Mouse (Mus musculus) left cerebral cortex, adult 2 months (tissue): ENCODE data around the gene Vwa8. TPM values are rescaled to one million over a fixed set of nuclear protein-coding genes. Genes with fewer than 3 reads are reported as not detected.
"Not testable (repeated sequence)": the region's sequence is repeated elsewhere in the genome, so short reads cannot be mapped to it uniquely, and the experiment has no call there.

Experiments used
- DNase-seq, 2 experiments: peaks; one replicate each; pipeline ENCODE4 v3.0.0; 2021 to 2022; ENCODE audit warnings: low spot score in 2 of 2, mixed read lengths in 1 of 2; ENCODE audit errors: extremely low spot score in 1 of 2
- H3K27ac ChIP-seq: fragments of 200-600 bp; 2 replicates; pipeline ENCODE4 v1.8.1; 2022
- H3K4me3 ChIP-seq: fragments of 200-600 bp; 2 replicates; pipeline ENCODE4 v1.8.1; 2022
- CTCF ChIP-seq: fragments of 200-600 bp; IDR thresholded peaks from 2 replicates; pipeline ENCODE4 v1.8.1; 2022; ENCODE audit warnings: antibody characterized with exemption, mild to moderate bottlenecking, moderate library complexity
- intact Hi-C: fragments of 180-260 bp; cut with DNase I; formaldehyde crosslinking; loops from one replicate; pipeline ENCODE4 v1.15.1; 2025
- total RNA-seq, 2 experiments: library from RNA; stranded (reverse); gene quantifications; 2 replicates each; pipeline ENCODE4 v1.2.3; 2021

The Vwa8 gene
- total RNA-seq, 2 experiments from 2014 or later = 31.7 to 32.3 TPM

GRCm38 (mm10) chr14:78996359-78996758 lies 147.5 kb downstream of the Vwa8 start:
- DNase-seq = no peak
- TF ChIP-seq CTCF = no peak
- no peak overlapping the region for H3K27ac ChIP-seq
- H3K4me3 ChIP-seq = no peak overlapping the region
- intact Hi-C loops = no loop called here

- H3K27ac ChIP-seq = no peak overlapping the region
- no peak for DNase-seq
- no peak overlapping the region for H3K4me3 ChIP-seq
- intact Hi-C loops = loop anchor here (10.0 kb wide), 2 partner anchors 101 to 329 kb away; no protein-coding TSS in a partner anchor
- peak; percentile 43 for TF ChIP-seq CTCF
Measured at GRCm38 (mm10) chr14:79003576-79003975, 154.7 kb downstream of the Vwa8 start.

- intact Hi-C loops, H3K4me3 ChIP-seq, DNase-seq, H3K27ac ChIP-seq: not testable (repeated sequence)
Measured at GRCm38 (mm10) chr14:79017710-79018109, 168.9 kb downstream of the Vwa8 start.

- no peak overlapping the region for H3K27ac ChIP-seq
- TF ChIP-seq CTCF = no peak
- H3K4me3 ChIP-seq = no peak overlapping the region
- intact Hi-C loops = no loop called here
- no peak for DNase-seq
Measured at GRCm38 (mm10) chr14:79018564-79018963, 169.7 kb downstream of the Vwa8 start.

- TF ChIP-seq CTCF = no peak
- H3K27ac ChIP-seq = no peak overlapping the region
- no peak for DNase-seq
- H3K4me3 ChIP-seq = no peak overlapping the region
- intact Hi-C loops = no loop called here
Measured at GRCm38 (mm10) chr14:79021725-79022124, 172.9 kb downstream of the Vwa8 start.

- H3K4me3 ChIP-seq = no peak overlapping the region
- intact Hi-C loops = no loop called here
- TF ChIP-seq CTCF = no peak
- no peak overlapping the region for H3K27ac ChIP-seq
- DNase-seq = no peak
Measured at GRCm38 (mm10) chr14:79028996-79029575, 180.2 kb downstream of the Vwa8 start.

- H3K27ac ChIP-seq = no peak overlapping the region
- intact Hi-C loops = no loop called here
- no peak overlapping the region for H3K4me3 ChIP-seq
- DNase-seq = no peak
- peak; percentile 12; the same call in 1 of the 2 replicates for TF ChIP-seq CTCF
Measured at GRCm38 (mm10) chr14:79030715-79031114, 181.9 kb downstream of the Vwa8 start.

GRCm38 (mm10) chr14:79031230-79031740 lies 182.4 kb downstream of the Vwa8 start:
- Histone ChIP-seq H3K27ac (no peak overlapping the region), H3K4me3 (no peak overlapping the region)
- no peak for DNase-seq
- TF ChIP-seq CTCF = no peak
- intact Hi-C loops = no loop called here

- intact Hi-C loops = no loop called here
- no peak for DNase-seq
- Histone ChIP-seq H3K4me3 (no peak overlapping the region), H3K27ac (no peak overlapping the region)
- no peak for TF ChIP-seq CTCF
Measured at GRCm38 (mm10) chr14:79033396-79033795, 184.5 kb downstream of the Vwa8 start.

- DNase-seq = no peak
- H3K27ac ChIP-seq = no peak overlapping the region
- no peak overlapping the region for H3K4me3 ChIP-seq
- TF ChIP-seq CTCF = no peak
- intact Hi-C loops = no loop called here
Measured at GRCm38 (mm10) chr14:79034511-79034913, 185.7 kb downstream of the Vwa8 start.

GRCm38 (mm10) chr14:79035575-79035974 lies 186.7 kb downstream of the Vwa8 start:
- TF ChIP-seq CTCF = no peak
- Histone ChIP-seq H3K27ac (no peak overlapping the region), H3K4me3 (no peak overlapping the region)
- DNase-seq = no peak
- intact Hi-C loops = no loop called here

- Histone ChIP-seq H3K27ac (no peak overlapping the region), H3K4me3 (no peak overlapping the region)
- TF ChIP-seq CTCF = no peak
- intact Hi-C loops = no loop called here
- DNase-seq = no peak
Measured at GRCm38 (mm10) chr14:79047186-79047585, 198.3 kb downstream of the Vwa8 start.

GRCm38 (mm10) chr14:79047956-79048355 lies 199.1 kb downstream of the Vwa8 start:
- Histone ChIP-seq H3K27ac (no peak overlapping the region), H3K4me3 (no peak overlapping the region)
- no peak for TF ChIP-seq CTCF
- intact Hi-C loops = no loop called here
- DNase-seq = no peak
